Mouse (Mus musculus): ENCODE results near the gene Lctl.

DNA sequence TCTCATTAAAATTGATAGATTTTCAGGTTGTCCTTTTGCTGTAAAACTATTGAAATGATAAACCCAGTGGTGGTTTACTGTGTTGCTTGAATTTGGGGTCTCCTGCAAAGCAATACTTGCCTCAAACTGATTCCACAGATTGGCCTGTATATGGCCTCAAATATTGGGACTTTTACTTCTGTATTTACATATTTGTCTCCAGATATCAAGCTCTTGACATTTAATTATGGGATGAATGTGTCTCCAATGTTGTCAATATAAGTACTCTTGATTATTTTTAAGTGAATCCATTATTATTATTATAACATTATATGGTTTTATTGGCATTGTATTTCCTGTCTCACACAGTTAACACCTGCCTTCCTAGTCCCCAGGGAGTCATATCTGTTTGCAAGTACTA, 57.4 kb downstream of the Lctl start:
- no peak for TF ChIP-seq POLR2A (IDR thresholded peaks at IDR 0.05; ENCODE audit: insufficient read depth, low read depth, low read length)
- no peak for TF ChIP-seq CTCF (IDR thresholded peaks at IDR 0.05)
